Mouse (Mus musculus) embryo, embryonic 11 days (tissue): ENCODE measurements around the gene Zp1.

Source experiments
- DNase-seq: peaks from one replicate; pipeline ENCODE4 v3.0.0-alpha.2; 2015

Gene Zp1

DNA sequence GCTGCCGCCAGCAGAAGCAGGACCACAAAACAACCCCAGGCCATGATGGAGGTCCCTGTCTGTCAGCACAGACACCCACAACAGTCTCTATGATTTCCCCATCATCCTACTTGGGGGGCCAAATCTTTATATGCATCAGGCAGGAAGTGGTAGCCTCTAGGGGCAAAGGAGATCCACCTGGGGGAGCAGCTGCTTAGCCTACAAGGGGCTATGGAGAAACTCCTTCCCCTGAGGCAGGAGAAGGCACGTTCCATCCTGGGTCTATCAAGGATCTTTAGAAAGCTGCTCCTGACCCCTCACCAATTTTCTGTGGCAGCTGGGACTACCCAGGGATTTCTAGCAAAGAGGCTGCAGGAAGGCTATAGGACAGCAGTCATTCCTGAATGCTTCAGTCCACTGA is at the start of gene Zp1:
Zp1 (minus strand) TSS at position 101 of the 400 bp plus-strand sequence.
- DNase-seq, result no peak

DNA sequence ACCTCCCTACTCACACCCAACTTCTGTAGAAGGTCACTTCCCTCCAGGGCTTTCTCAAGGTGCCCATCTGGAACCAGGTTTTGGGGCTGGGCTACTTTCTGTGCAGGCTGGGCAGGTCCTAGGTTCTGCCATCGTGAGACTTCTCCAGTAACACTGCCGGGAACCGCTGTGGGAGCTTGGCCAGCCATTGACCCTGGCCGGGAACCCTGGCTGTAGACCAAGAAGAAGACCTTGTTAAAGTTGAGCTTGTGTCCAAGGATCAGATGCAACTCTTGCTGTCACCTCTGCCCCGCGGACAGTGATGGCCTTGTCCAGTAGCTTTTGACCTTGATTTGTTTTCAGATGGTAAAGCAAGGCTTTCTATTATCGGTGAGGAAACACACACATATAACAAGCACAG is 48.1 kb upstream of the Zp1 start:
- DNase-seq, result no peak

DNA sequence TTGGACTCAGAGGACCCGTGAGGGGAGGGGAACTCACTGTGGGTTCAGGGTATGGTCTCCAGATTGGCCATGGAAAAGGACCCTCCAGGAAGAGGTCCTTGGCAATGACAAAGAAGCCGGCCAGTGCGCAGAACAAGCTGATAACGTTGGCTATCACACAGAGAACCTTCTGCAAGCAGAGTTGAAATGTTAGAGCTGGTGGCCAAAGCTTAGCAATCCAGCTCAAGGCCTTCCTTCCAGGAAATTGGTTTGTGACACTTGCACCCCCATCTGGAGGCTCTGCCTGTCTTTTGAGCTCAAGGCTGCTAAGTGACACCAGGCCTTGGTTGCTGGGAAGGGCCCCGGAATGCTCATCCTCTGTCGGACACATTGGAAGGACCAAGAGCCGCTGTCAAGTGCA is 45.3 kb upstream of the Zp1 start:
- DNase-seq, result no peak

DNA sequence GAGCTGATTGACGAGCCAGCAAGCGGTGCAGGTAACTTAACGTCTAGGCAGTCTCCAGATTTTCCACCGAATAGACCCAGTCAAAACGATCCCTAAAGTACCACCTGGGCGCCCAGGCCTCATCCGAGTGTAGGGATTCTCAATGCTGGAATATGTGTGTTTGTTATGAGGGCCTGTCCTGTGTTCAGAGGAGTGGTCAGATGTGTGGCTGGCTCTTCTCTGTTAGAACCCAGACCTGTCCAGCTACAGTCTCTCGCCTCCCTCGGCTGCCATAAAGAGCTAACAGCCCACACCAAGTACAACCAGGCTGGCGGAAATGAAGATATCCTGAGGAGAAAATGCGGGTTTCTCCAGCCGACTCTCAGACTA is 39.5 kb upstream of the Zp1 start:
- DNase-seq, result no peak

DNA sequence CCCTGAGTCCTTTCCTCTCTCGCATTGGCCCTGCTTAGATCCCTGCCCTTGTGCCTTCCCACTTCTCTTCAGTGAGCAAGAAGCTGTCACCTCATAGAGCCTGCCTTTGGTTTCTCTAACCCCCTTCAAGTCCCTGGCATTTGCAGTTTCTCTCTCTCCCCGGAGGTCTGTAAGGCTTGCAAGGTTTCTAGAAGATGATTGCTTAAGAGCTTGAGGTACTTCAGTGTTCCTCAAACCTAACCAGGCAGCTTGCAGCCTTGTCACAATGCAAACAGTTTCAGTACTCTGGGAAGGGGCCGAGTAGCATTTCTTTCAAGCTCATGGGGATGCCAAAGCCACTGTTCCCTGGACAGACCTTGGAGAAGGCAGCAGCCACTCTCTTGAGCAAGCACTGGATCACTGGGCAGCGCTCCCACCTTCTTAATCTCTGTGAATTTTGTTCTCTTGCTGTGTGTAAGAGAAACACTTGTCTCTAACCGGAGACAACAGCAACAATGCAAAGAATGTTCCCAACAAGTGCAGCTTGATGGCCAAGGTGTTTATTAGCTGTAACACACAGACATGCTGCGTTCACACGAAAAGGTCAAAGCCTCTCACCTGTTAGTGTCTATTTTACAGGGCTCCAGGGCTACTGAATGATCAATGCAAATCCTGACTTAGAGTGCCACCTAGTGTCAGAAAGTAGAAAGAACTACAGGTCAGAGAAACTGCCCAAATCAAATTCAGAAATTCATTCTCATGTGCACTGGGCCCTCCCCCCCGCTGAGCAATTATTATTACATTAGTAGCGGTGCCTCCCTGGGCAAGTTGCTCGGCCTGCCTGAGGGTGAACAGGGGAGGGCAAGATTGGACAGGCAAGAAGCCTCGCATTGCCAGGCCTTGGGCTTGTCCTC is 38.9 kb upstream of the Zp1 start:
- peak; percentile 83 for DNase-seq

DNA sequence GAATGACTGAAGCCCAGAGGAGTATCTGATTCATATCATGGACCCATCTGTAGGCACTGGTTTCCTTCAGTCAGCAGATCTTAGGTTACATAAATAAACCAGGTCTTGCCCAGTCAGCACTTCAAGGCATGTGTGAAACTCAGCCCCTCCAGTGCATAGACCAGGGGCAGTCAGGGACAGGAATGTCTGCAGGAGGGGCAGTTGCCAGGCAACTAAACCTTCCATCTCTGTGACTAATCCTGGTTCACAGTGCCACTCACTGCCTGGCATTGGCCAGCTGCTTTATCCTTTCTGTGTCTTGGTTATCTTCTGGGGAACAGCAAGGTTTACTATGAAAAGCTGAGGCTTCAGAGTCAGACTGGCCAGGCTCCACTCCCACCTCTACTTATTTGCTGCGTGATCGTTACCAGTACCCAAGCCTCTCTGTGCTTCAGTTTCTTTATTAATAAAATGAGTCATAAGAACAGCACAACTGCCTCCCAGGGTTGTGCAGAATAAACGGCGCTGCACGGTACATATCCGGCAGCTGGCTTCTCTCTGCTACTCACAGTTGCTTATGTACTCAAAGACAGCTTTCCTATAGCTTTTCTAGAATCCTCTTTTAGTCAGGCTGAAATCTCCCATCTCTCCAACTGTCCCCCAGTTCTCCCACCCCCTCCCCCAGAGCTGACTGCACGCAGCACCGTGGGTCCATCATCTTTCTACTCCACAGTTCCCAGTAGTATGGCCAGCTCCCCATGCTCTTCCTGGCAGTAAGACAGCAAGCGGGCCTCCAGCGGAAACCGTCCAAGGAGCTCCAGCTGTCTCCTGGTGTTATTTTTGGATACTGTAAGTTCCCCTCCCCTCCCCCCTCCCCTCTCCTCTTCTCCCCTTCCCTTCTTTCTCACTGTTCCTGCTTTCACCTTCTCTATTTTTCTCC is 31.8 kb upstream of the Zp1 start:
- peak; percentile 26 for DNase-seq

DNA sequence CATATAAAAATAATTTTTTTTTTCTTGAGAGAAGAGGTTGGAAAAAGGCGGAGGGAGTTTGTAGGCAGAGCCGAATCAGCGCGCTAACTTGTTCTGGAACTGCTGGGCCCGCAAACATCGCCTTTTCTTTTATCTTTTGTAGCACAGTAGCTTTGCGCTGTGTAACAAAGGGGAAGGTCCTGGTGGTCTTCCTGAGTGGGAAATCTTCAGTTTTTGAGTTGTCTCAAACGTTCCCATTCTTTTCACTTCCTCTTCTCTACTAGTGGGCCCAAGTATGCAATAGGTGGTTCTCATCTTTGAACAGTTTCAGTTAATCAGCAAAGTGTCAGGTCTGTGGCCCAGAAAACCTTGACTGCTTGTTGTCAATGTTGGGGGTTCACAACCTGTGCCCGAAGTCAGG is 29.1 kb upstream of the Zp1 start:
- no peak for DNase-seq

DNA sequence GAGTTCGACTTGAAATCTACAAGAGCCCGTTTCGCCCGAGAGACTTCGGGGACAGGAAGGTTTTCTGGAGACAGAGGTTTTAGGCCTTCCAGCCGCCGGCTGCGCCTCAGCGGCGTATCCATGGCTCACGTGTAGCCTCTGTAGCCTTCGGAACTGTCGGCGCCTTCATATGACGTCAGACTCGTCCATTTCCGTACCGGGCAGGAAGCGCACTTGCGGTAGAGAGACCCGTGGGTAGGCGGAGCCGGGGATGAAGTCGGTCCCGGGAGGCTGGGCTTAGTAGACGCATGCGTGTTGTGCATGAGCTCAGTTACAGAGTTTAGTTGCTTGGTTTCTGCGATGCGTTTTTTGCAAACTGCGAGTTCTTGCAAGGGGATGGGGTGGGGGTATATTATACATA is 28.7 kb upstream of the Zp1 start, which contains the start of gene Ccdc86:
Ccdc86 (minus strand) TSS at position 155 of the 400 bp plus-strand sequence.
- DNase-seq, result peak; percentile 99

DNA sequence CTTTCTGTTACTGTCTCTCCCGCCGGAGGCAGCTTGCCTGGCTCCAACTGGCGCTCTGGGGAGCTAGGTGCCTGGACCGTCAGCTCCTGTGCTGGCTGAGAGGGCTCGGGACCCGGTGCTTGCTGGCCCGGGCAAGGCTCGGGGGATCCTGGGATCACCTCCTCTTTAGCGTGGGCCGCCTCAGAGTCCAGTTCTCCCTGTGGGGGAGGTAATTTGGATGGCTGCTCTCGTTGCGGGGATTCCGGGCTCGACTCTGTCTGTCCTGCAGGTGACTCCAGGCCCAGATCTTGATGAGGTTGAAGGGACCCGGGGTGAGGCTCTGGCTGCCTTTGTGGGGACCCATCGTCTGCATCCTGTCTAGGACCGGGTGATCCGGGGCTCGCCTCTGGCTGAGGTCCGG is 28.0 kb upstream of the Zp1 start:
- no peak for DNase-seq

DNA sequence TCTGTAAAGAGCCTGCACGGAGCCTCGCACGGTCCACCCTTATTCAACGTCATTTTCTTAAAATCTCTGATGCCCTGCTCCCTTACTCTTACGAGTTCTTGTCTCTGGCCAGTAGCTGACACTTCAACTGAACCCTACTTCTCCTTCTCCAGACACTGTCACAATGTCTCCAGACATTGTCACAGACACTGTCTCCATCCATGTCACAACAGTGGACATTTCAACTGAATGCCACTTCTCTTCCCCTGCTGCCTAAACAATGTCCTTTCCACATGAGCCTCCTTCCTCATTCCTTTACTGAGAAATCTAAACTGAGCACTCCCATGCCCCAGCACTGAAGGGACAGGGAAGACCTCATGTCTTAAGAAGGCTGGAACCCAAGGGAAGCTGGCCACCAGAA is 26.8 kb upstream of the Zp1 start:
- DNase-seq, result no peak

DNA sequence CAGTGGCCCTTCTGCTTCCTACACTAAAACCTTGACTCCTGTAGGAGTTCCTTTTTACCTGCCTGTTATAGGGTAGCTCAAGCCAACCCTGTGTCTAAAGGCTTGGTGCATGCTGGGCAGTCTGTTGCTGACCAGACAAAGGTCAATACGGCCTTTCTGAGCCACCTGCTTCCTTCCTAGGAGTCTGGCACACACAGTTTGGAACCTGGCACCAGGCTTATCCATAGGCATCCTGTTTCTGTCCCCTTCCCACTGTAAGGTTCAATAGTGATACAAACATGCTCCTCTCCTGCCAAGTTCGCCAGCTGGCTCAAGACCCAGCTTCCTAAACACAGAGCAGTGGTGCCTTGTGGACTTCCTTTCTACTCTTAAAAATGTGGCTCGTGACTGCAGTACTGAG is 26.1 kb upstream of the Zp1 start:
- no peak for DNase-seq

DNA sequence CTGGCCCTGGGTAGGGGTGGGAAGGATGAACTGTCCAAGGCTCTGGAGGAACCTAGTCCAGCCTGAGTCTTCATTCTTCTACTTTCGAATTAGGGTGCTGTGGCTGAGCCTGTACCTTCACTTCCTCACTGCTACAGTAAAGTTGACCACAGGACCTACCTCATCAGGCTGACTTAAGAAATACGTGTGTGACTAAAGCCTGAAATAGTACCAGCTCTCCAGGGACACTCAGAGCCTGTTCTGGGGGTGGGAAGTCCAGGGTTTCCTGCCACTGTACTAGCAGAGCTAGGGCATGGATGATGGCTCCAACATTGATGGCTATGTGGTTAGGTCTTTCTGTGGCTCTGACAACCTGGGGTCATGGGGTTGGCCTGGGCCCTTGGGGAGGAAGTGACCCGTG is 23.5 kb upstream of the Zp1 start:
- no peak for DNase-seq

DNA sequence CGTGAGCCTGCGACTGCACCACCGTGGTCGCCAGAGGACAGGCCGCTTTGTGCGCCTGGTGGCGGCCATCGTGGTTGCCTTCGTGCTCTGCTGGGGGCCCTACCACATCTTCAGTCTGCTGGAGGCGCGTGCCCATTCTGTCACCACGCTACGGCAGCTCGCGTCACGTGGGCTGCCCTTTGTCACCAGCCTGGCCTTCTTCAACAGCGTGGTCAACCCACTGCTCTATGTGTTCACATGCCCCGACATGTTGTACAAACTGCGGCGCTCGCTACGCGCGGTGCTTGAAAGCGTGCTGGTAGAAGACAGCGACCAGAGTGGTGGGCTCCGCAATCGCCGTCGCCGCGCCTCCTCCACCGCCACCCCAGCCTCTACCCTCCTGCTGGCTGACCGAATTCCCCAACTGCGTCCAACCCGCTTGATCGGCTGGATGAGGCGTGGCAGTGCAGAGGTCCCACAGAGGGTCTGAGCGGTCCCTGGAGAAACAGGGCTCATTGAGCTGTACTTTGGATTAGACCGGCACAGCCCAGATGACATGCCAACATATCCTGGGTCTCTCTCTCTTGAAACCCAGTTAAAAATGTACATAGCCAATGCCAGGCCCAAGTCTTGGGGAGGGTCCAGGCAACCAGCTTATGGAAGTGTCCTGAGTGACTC is 20.5 kb upstream of the Zp1 start:
- peak; percentile 73 for DNase-seq

DNA sequence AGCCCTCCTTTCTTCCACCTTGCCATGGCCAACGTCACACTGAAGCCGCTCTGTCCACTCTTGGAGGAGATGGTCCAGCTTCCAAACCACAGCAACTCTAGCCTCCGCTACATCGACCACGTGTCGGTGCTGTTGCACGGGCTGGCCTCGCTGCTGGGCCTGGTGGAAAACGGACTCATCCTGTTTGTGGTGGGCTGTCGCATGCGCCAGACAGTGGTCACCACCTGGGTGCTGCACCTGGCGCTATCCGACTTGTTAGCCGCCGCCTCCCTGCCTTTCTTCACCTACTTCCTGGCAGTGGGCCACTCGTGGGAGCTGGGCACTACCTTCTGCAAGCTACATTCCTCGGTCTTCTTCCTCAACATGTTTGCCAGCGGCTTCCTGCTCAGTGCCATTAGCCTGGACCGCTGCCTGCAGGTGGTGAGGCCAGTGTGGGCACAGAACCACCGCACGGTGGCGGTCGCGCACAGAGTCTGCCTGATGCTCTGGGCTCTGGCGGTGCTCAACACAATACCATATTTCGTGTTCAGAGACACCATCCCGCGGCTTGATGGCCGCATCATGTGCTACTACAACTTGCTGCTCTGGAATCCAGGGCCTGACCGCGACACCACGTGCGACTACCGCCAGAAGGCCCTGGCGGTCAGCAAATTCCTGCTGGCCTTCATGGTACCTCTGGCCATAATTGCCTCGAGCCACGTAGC is 19.8 kb upstream of the Zp1 start:
- peak; percentile 91 for DNase-seq

DNA sequence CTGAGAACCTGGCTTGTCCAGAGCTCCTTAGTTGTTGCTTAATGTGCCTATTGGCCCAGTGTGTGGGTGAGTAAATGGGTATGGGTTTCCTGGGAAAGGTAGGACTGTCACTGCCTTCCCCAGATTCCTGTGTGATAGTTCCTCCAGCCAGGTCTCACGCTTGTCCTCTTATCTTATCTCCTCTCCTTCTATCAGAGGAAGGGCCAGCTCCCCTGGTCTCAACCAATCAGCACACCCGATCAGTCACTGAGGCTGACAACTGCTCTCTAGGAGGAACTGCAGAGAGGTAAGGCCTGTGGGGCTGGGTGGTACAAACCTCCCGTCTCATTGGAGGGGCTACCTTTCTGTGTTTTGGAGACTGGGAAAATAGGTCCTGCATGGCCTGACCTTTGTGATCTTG is 18.3 kb upstream of the Zp1 start:
- DNase-seq, result no peak

DNA sequence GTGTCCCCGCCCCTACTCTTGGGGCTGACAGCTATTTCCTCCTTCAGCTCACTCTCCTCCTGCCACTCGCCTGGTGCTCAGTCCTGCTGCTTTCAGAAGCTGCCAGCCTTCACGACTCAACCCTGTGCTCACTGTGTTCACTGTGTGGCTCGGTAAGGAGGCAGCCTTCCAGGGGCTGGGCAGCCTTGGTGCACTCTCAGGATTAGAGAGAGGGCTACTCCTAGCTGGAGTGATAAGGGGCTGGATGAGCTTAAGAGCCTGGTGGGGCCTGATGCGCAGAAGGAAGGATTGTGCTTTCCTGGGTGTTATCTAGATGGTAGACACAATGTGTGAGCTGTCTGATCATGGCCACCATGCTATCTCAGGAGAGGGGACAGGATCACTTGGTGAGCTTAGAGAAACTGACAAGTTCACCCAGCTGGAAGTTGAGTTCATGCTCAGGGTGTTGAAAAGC is 16.7 kb upstream of the Zp1 start, which contains the start of gene Ptgdr2:
Ptgdr2 (plus strand) TSS at position 51 of the 454 bp plus-strand sequence.
- no peak for DNase-seq

DNA sequence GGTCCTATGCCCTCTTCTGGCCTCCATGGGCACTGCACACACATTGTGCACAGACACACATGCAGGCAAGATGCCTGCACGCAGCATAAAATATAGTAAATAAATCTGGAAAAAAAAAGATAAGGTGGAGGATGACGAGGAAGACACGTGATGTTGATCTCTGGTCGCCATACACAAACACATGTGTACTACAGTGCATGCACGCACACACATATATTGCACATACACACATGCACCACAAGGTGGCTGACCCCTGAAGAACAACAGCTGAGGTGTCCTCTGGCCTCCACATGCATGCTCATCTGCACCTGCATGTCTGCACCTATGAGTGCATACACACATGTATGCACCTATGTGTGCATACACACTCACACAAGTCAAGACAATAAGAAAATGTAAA is 15.6 kb upstream of the Zp1 start:
- DNase-seq, result no peak

DNA sequence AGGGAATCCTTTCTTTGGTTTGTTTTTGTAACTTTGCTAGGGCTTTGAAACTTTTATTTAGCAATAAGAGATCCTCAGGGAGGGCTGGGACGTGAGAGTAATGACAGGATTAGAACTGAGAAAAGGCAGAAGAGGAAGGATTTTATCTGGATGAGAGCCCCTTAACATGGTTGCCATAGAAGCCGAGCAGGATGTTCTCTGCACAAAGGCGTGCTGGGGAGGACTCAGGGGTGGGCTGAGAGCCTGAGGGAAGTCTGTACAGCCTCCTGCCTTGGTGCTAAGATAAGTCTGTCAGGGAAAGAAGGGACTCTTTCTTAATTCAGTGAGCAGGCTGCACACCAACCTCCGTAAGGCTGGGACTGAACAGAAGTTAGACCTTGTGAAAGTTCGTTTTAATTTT is 14.6 kb upstream of the Zp1 start:
- no peak for DNase-seq

DNA sequence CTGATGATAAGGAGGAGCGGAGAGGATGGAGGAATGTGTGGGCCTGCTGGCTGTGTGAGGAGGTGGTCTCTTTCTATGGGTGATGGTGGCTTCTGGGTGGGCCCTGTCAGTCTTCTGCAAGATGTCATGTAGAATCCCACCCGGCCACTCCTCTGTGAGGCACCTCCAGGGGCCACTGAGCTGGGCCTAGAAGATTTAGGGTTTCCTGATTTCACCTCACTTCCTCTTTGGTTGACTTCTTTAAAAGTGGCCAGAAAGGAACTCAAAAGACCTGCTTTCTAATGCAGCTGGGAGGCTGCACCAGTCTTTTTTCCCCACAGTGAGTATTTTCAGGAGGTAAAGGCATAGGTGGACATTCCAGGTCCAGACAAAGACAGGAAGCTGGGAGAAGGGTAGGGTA is 10.2 kb upstream of the Zp1 start:
- no peak for DNase-seq

DNA sequence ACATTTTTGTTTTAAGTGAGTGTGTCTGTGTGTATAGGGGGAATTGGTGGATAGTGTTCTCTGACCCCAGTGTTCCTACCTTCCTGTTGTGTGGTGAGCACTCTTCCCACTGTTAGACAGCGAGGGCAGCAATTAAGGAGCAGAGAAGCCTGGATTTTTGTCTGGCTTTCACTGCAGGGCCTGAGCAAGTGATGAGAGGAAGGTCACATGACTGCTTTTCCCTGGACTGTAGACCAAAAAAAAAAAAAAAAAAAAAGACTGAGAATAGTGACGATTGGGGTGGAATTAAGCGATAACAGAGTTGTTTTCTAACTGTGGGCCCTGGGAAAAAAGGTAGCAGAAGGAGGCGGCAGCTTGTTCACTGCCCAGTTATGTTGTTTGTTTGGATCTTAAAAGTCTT is 6.2 kb upstream of the Zp1 start:
- peak; percentile 28 for DNase-seq

DNA sequence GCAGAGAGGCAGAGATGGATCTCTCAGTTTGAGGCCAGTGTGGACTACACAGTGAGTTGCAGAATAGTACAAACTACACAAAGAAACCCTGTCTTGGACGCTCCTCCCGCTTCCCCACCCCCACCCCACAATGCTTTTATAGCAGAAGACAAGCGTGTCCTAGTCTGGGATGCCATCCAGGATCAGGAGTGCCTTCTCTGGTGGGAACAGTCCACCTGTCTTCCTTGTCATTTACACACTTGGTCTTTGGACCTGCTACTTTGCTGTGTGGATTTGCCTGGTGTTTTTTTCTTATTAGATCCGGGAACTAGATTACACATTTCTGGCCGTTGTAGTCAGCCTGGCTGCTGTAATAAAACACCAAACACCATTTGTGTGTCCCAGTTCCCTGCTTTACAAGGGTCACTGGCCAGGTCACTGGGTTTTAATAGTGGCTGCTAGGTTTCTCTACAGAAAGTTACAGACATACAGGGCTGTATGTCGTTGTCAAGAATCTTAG is 5.7 kb upstream of the Zp1 start:
- peak; percentile 38 for DNase-seq

DNA sequence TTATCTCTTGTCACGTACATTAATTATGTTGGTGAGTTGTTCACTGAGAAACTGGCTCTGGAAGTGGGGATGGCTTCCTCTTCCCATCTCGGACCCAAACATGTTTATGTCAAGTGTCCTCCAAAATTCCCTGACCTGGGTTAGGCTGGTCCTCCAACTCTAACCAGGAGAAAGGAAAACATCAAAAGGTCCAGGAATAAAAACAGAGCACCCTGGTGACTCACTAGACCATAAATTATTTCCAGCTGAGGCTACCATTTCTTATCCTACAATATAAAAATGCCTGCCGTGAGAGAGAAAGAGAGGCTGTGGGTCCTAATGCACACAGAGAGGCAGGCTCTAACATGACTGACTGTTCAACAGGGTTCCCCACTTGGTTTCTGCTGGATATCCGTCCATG is 3.8 kb upstream of the Zp1 start:
- no peak for DNase-seq
